Mouse (Mus musculus): ENCODE measurements around the gene Efna1. TPM values are rescaled to one million over a fixed set of nuclear protein-coding genes. Genes with fewer than 3 reads are reported as not detected.

Efna1 gene
- polyA plus RNA-seq (2015; fragmentation: Nextera tagmentation; extraction: Ambion mirVana): 59.6 and 64.2 TPM in 2 replicates

DNA sequence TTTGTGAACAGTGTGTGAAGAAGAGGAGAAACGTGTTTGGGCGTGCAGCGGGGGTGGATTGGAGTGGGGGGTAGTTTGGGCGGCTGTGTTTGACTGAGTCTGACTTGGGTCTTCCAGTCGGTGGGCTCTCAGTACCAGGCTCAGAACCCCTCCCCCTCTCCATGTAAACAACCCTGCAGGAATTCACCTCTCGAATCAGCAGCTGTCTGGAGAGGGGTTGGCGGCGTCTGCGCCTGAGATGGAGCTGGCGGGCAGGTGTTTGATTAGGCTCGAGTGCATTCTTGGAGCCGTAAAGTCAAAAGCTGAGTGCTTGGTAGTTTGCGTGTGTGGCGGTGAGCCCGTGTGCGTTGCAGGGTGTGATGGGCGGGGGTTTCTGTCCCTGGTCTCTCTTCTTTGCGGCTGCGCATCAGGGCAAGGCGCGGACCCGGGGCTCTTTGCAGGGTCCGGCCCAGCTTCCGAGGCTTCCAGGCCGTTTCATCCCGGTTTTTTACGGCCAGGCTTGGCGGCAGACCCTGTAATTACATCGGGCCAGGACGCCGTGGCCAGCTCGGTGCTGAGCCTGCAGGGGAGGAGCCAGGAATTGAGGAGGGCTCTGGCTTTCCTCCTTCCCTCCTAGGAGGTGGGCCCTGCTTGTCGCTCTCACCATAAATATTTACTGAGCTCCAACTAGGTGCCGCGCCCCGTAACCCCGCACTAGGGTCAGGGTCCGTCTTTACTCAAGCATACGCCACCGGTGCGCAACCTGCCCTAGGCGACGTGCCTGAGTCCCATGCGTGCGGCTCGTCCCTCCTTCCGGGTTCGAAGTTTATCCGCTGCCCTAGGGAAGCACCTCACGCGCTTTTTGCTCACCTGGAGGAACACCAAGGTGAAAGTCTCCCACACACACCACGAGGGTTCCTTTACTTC is at the start of gene Efna1:
Gene Efna1 (minus strand): TSS at position 537 of the 906 bp plus-strand sequence.
- WGBS: under 1% methylated on average over 52 of the region's 52 CpGs
- H3K9ac ChIP-seq: peak within 1 kb of the TSS; percentile 66
- peak within 1 kb of the TSS; percentile 58 for H3K4me3 ChIP-seq
- H3K27me3 ChIP-seq: no peaks in the 10 kb centered on the region
- H3K36me3 ChIP-seq: peaks cover 4% of the 10 kb centered on the region; the same call in 1 of the 2 replicates
- H3K27ac ChIP-seq: peak within 1 kb of the TSS; percentile 90
- H3K4me1 ChIP-seq: peaks cover 58% of the 10 kb centered on the region
- peak within 1 kb of the TSS; percentile 94 for H3K4me2 ChIP-seq
- ATAC-seq (ENCODE audit: insufficient number of reproducible peaks, low FRiP score, low TSS enrichment, low read depth): 0 out of 2 replicates have a peak, but pooled peaks have one; percentile 20
- no peaks in the 10 kb centered on the region for H3K9me3 ChIP-seq

DNA sequence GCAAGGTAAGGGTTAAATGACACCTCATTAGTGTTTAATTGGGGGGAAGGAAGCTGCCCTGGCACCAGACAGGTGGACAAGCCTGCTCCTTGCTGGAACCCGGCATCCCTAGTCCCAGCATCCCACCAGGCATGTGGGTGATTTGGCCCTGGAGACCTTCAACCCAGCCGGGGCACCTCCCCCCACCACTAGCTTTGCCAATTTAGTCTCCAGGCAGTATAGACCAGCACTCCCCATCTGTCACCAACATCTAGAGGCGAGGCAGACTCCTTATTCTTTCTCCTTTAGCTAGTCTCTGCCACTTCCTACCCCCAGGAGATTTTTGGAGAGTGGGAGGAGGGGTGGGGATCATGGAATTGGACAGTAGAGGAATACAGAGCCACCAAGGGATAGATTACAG is 49.4 kb upstream of the Efna1 start:
- Histone ChIP-seq H3K4me1 (peaks cover 36% of the 10 kb centered on the region), H3K27ac (no peak overlapping the region), H3K4me3 (no peak overlapping the region), H3K4me2 (no peak overlapping the region), H3K27me3 (no peaks in the 10 kb centered on the region), H3K36me3 (peaks cover 25% of the 10 kb centered on the region), H3K9me3 (no peaks in the 10 kb centered on the region), H3K9ac (no peak overlapping the region)
- no peak for ATAC-seq (ENCODE audit: insufficient number of reproducible peaks, low FRiP score, low TSS enrichment, low read depth)
- WGBS: 48% methylated on average over 3 of the region's 3 CpGs

- no peak for ATAC-seq (ENCODE audit: insufficient number of reproducible peaks, low FRiP score, low TSS enrichment, low read depth)
Observed at GRCm38 (mm10) chr3:89328623-89329022, 47.7 kb upstream of the Efna1 start.

DNA sequence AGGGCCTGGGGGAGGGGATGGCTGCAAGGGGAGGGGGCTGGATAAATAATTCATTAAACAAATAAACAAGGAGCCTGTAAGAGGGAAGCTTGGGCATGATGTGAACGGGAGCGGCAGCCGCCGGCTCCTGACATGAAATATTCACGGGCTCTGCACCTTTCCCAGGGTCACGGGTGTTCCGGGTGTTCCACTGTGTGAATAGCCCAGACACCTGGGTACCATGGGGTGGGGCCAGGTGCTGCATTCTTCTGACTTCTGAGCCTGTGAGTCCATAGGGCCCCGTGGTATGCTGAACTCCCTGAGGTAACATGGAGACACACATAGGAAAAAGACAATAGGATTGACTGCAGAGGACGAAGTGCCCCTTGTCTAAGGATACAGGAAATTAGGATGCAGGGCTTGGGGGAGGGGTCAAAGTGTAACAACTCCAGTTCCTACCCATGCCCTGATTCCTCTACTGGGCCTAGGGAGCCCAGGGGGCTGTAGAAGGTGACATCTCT is 46.5 kb upstream of the Efna1 start:
- H3K4me1 ChIP-seq: peaks cover 23% of the 10 kb centered on the region

More at GRCm38 (mm10) chr3:89328623-89329022, 47.7 kb upstream of the Efna1 start:
- Histone ChIP-seq H3K4me2 (no peak overlapping the region), H3K36me3 (peaks cover 7% of the 10 kb centered on the region), H3K9me3 (no peaks in the 10 kb centered on the region), H3K4me1 (peaks cover 28% of the 10 kb centered on the region), H3K9ac (no peak overlapping the region), H3K4me3 (no peak overlapping the region), H3K27me3 (no peaks in the 10 kb centered on the region), H3K27ac (peak overlapping the region; percentile 27; the same call in 1 of the 2 replicates)
- WGBS: 25% methylated on average over 4 of the region's 4 CpGs

GRCm38 (mm10) chr3:89325882-89326281 is 44.9 kb upstream of the Efna1 start:
- Histone ChIP-seq H3K9ac (no peak overlapping the region), H3K36me3 (no peaks in the 10 kb centered on the region), H3K4me3 (no peak overlapping the region), H3K27ac (no peak overlapping the region), H3K4me1 (peaks cover 25% of the 10 kb centered on the region), H3K27me3 (peaks cover 6% of the 10 kb centered on the region), H3K9me3 (no peaks in the 10 kb centered on the region), H3K4me2 (no peak overlapping the region)
- 93% methylated on average over 8 of the region's 8 CpGs for WGBS
- ATAC-seq (ENCODE audit: insufficient number of reproducible peaks, low FRiP score, low TSS enrichment, low read depth): no peak

More for the DNA sequence above, 46.5 kb upstream of the Efna1 start:
- WGBS: 28% methylated on average over 9 of the region's 9 CpGs
- Histone ChIP-seq H3K27me3 (no peaks in the 10 kb centered on the region), H3K36me3 (no peaks in the 10 kb centered on the region), H3K27ac (no peak overlapping the region), H3K4me2 (no peak overlapping the region), H3K4me3 (no peak overlapping the region), H3K9me3 (no peaks in the 10 kb centered on the region), H3K9ac (no peak overlapping the region)
- ATAC-seq (ENCODE audit: insufficient number of reproducible peaks, low FRiP score, low TSS enrichment, low read depth): no peak

GRCm38 (mm10) chr3:89322514-89323165 is 41.7 kb upstream of the Efna1 start, which contains the start of gene Efna3:
Gene Efna3, minus strand, starts transcription at chr3:89322965.
- H3K4me3 ChIP-seq: peak within 1 kb of the TSS; percentile 72
- peak within 1 kb of the TSS; percentile 64 for H3K9ac ChIP-seq
- peak within 1 kb of the TSS; percentile 59 for H3K27ac ChIP-seq
- no peaks in the 10 kb centered on the region for H3K9me3 ChIP-seq
- no peaks in the 10 kb centered on the region for H3K36me3 ChIP-seq
- H3K4me1 ChIP-seq: peaks cover 45% of the 10 kb centered on the region
- WGBS: 1% methylated on average over 52 of the region's 53 CpGs
- H3K27me3 ChIP-seq: peaks cover 32% of the 10 kb centered on the region
- ATAC-seq (ENCODE audit: insufficient number of reproducible peaks, low FRiP score, low TSS enrichment, low read depth): peak; percentile 64; the same call in 1 of the 2 replicates
- H3K4me2 ChIP-seq: peak within 1 kb of the TSS; percentile 98

- WGBS: 1% methylated on average over 14 of the region's 14 CpGs
- peaks cover 49% of the 10 kb centered on the region for H3K4me1 ChIP-seq
- peaks cover 33% of the 10 kb centered on the region for H3K27me3 ChIP-seq
- H3K27ac ChIP-seq: peak overlapping the region; percentile 59
- no peaks in the 10 kb centered on the region for H3K36me3 ChIP-seq
- no peak for ATAC-seq (ENCODE audit: insufficient number of reproducible peaks, low FRiP score, low TSS enrichment, low read depth)
- peak overlapping the region; percentile 64 for H3K9ac ChIP-seq
- H3K9me3 ChIP-seq: no peaks in the 10 kb centered on the region
- peak overlapping the region; percentile 72 for H3K4me3 ChIP-seq
- peak overlapping the region; percentile 98 for H3K4me2 ChIP-seq
Observed at GRCm38 (mm10) chr3:89322131-89322500, 41.2 kb upstream of the Efna1 start.

GRCm38 (mm10) chr3:89321183-89322130 is 40.5 kb upstream of the Efna1 start:
- Histone ChIP-seq H3K27me3 (peaks cover 33% of the 10 kb centered on the region), H3K4me3 (peak overlapping the region; percentile 72), H3K4me1 (peaks cover 55% of the 10 kb centered on the region), H3K9ac (peak overlapping the region; percentile 64), H3K9me3 (no peaks in the 10 kb centered on the region), H3K36me3 (no peaks in the 10 kb centered on the region), H3K27ac (peak overlapping the region; percentile 59), H3K4me2 (peak overlapping the region; percentile 98)
- no peak for ATAC-seq (ENCODE audit: insufficient number of reproducible peaks, low FRiP score, low TSS enrichment, low read depth)
- WGBS: under 1% methylated on average over 59 of the region's 66 CpGs

GRCm38 (mm10) chr3:89320581-89321182 is 39.7 kb upstream of the Efna1 start:
- H3K4me1 ChIP-seq: peaks cover 63% of the 10 kb centered on the region
- H3K9me3 ChIP-seq: no peaks in the 10 kb centered on the region
- peak overlapping the region; percentile 98 for H3K4me2 ChIP-seq
- WGBS: under 1% methylated on average over 41 of the region's 41 CpGs
- ATAC-seq (ENCODE audit: insufficient number of reproducible peaks, low FRiP score, low TSS enrichment, low read depth): no peak
- no peaks in the 10 kb centered on the region for H3K36me3 ChIP-seq
- H3K9ac ChIP-seq: peak overlapping the region; percentile 64
- H3K27me3 ChIP-seq: peaks cover 33% of the 10 kb centered on the region
- peak overlapping the region; percentile 72 for H3K4me3 ChIP-seq
- H3K27ac ChIP-seq: peak overlapping the region; percentile 47; the same call in 1 of the 2 replicates

DNA sequence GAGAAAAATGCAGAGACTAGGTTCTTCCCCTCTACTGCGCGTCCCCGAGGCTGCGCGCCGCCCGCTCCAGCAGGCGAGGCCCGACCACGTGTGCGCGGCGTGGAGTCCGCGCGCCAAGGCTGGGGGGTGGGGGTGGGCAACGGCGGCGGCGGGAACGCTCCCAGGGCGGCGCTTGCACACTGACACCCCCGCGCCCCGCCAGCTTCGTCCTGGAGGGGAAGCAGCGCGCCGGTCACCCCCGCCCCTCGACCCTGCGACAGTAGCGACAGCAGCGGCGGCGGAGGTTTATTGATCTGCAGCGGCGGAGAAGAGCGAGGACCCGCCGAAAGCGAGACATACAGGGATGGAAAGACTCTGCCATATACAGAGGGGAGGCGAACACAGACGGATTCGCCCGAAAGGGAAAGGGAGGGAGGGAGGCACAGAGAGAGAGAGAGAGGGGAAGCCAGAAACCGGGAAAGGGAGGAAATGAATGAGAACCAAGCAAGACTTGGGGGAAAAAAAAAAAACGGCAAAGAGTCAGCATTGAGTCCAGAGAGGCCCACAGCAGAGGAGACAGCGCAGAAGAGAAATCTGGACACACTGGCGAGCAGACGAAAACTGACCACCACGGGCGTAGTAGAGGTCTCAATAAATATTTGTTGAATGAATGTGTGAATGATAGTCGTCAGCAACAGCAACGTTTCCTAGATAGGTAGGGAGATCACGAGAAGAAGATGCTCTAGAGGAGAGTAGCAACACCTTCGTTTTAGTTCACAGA is 38.8 kb upstream of the Efna1 start:
- ATAC-seq (ENCODE audit: insufficient number of reproducible peaks, low FRiP score, low TSS enrichment, low read depth): no peak
- H3K9ac ChIP-seq: peak overlapping the region; percentile 29; the same call in 1 of the 2 replicates
- peaks cover 72% of the 10 kb centered on the region for H3K4me1 ChIP-seq
- peaks cover 33% of the 10 kb centered on the region for H3K27me3 ChIP-seq
- WGBS: 2% methylated on average over 51 of the region's 58 CpGs
- no peaks in the 10 kb centered on the region for H3K36me3 ChIP-seq
- peak overlapping the region; percentile 98 for H3K4me2 ChIP-seq
- H3K27ac ChIP-seq: peak overlapping the region; percentile 55
- peak overlapping the region; percentile 72 for H3K4me3 ChIP-seq
- H3K9me3 ChIP-seq: no peaks in the 10 kb centered on the region
